Mouse (Mus musculus) layer of hippocampus, adult 9-11 months (tissue): Measurements from ENCODE around the gene Tyro3.

Experiments
- DNase-seq: peaks from one replicate; pipeline ENCODE4 v3.0.0; 2022

Gene Tyro3

DNA sequence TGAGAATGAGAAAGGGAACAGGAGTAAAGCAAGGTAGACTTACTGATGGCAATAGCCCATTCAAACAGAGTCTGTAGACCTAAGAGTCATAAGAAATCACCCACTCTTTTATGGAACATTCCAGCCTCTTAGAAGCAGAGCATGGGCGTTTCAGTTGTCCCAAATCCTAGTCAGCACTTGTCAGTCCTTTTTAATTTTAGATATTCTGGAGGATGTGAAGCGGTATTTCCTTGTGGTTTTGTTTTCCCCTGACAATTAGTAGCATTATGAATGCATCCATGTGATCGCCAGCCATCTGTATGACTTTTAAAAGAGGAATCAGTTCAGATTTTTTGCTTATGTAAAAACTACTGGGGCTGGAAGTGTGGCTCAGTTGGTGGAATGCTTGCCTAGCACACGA is 67.0 kb downstream of the Tyro3 start:
- peak; percentile 30 for DNase-seq
